Mouse (Mus musculus) myocyte (in vitro differentiated cells): ENCODE data around the gene BC028528.

Experiments
- CEBPB ChIP-seq: IDR thresholded peaks from 2 replicates; pipeline ENCODE4 v1.6.1; 2011; ENCODE audit warnings: mild to moderate bottlenecking, moderate library complexity; ENCODE audit not compliant: poor library complexity, insufficient read depth, severe bottlenecking
- E2F4 ChIP-seq: IDR thresholded peaks from one replicate; pipeline ENCODE4 v1.6.1; 2011; ENCODE audit warnings: mild to moderate bottlenecking, control low read depth, moderate library complexity; ENCODE audit not compliant: insufficient read depth
- MAX ChIP-seq: IDR thresholded peaks from one replicate; pipeline ENCODE4 v1.6.1; 2011; ENCODE audit warnings: low read depth, mild to moderate bottlenecking, control low read depth
- MYOD1 ChIP-seq, 3 experiments: IDR thresholded peaks; one replicate each; pipeline ENCODE4 v1.6.1; 2011; ENCODE audit warnings: control low read depth in 2 of 3, low read depth in 2 of 3, mild to moderate bottlenecking in 2 of 3, moderate library complexity in 1 of 3; ENCODE audit not compliant: insufficient read length in 2 of 3, control insufficient read depth in 1 of 3
- MYOG ChIP-seq, 3 experiments: IDR thresholded peaks; one replicate each; pipeline ENCODE4 v1.6.1; 2011; ENCODE audit warnings: control low read depth in 2 of 3, low read depth in 2 of 3, mild to moderate bottlenecking in 2 of 3; ENCODE audit not compliant: insufficient read length in 2 of 3, control insufficient read depth in 1 of 3, insufficient read depth in 1 of 3
- POLR2A ChIP-seq: IDR thresholded peaks from one replicate; pipeline ENCODE4 v1.6.1; 2011; ENCODE audit warnings: low read depth, mild to moderate bottlenecking, control low read depth, moderate library complexity; ENCODE audit not compliant: insufficient read length
- POLR2AphosphoS2 ChIP-seq: IDR thresholded peaks from one replicate; pipeline ENCODE4 v1.6.1; 2011; ENCODE audit warnings: low read depth, control low read depth; ENCODE audit not compliant: insufficient read length
- TCF12 ChIP-seq: IDR thresholded peaks from one replicate; pipeline ENCODE4 v1.6.1; 2011; ENCODE audit warnings: mild to moderate bottlenecking, control low read depth; ENCODE audit not compliant: poor library complexity, insufficient read depth, severe bottlenecking
- TCF3 ChIP-seq: IDR thresholded peaks from one replicate; pipeline ENCODE4 v1.6.1; 2011; ENCODE audit warnings: low read depth, control low read depth; ENCODE audit not compliant: insufficient read length
- USF1 ChIP-seq: IDR thresholded peaks from one replicate; pipeline ENCODE4 v1.6.1; 2011; ENCODE audit warnings: low read depth, mild to moderate bottlenecking, control low read depth, moderate library complexity

- TF ChIP-seq MYOG (IDR thresholded peaks at IDR 0.05; ENCODE audit: control insufficient read depth in 1 of 3, insufficient read depth in 1 of 3, insufficient read length in 2 of 3, low read depth in 2 of 3) (no peak), POLR2A (no peak), TCF12 (no peak), USF1 (no peak), MYOD1 (IDR thresholded peaks at IDR 0.05; ENCODE audit: control insufficient read depth in 1 of 3, insufficient read length in 2 of 3, low read depth in 2 of 3) (no peak), MAX (no peak), TCF3 (no peak), E2F4 (no peak), CEBPB (no peak), POLR2AphosphoS2 (no peak)
These were observed 1.3 kb upstream of the BC028528 start for GRCm38 (mm10) chr3:95893126-95893525.
